Mouse (Mus musculus): ENCODE measurements at regions not wholly inside any gene's neighbourhood (a gene's known extent, or its start where the extent isn't known, plus 50 kb on each side); places are given as distances from the start of the nearest gene placed in this dataset.

DNA sequence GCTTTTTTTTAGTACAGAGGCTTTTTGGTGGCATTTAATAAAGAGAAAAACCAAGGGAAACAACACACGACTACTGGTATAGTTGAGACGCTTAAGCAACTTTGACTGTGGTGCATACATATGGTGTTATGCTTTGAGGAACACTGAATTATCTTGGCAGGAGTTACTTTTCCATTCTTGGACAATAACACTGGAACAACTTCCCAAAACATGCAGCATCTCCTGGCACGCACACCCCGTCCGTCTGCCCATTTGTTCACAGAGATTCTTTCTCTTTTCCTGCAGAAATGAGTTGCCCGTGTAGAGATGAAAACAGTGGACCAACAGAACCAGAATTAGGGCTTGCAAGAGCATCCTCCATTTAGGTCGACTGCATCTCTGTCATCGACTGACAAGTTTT is 544.7 kb downstream of the Arl4a start:
- H3K27ac ChIP-seq (ENCODE audit: low read depth, low read length), result no peak overlapping the region
- 91% methylated on average over 8 of the region's 8 CpGs for WGBS
- no peaks in the 10 kb centered on the region for H3K36me3 ChIP-seq (ENCODE audit: control insufficient read depth, insufficient read depth, low read length)
- H3K27me3 ChIP-seq (ENCODE audit: control insufficient read depth, insufficient read depth, low read length), result no peaks in the 10 kb centered on the region
- DNase-seq (ENCODE audit: low spot score) (no peak), ATAC-seq (ENCODE audit: low FRiP score) (no peak)
- no peaks in the 10 kb centered on the region for H3K4me1 ChIP-seq (replicated peaks; ENCODE audit: control insufficient read depth, insufficient read depth, low read length)
- H3K9ac ChIP-seq (ENCODE audit: low read depth, low read length), result no peak overlapping the region
- H3K4me3 ChIP-seq (ENCODE audit: low read depth, low read length), result no peak overlapping the region
- no peaks in the 10 kb centered on the region for H3K9me3 ChIP-seq (ENCODE audit: control insufficient read depth, low read length)
- no peak overlapping the region for H3K4me2 ChIP-seq (replicated peaks; ENCODE audit: low read depth, low read length)

GRCm38 (mm10) chr12:39472984-39473383 is 564.8 kb downstream of the Arl4a start:
- no peak overlapping the region for H3K4me3 ChIP-seq (ENCODE audit: low read depth, low read length)
- ATAC-seq (ENCODE audit: low FRiP score), result no peak
- H3K4me1 ChIP-seq (replicated peaks; ENCODE audit: control insufficient read depth, insufficient read depth, low read length), result no peaks in the 10 kb centered on the region

More at GRCm38 (mm10) chr12:39472984-39473383, 564.8 kb downstream of the Arl4a start:
- Histone ChIP-seq H3K27ac (ENCODE audit: low read depth, low read length) (no peak overlapping the region), H3K9ac (ENCODE audit: low read depth, low read length) (no peak overlapping the region), H3K4me2 (replicated peaks; ENCODE audit: low read depth, low read length) (no peak overlapping the region), H3K9me3 (ENCODE audit: control insufficient read depth, low read length) (no peaks in the 10 kb centered on the region), H3K36me3 (ENCODE audit: control insufficient read depth, insufficient read depth, low read length) (no peaks in the 10 kb centered on the region), H3K27me3 (ENCODE audit: control insufficient read depth, insufficient read depth, low read length) (no peaks in the 10 kb centered on the region)
- no peak for DNase-seq (ENCODE audit: low spot score)
